Mouse (Mus musculus): Measurements from ENCODE around the gene Fbxw8.

- TF ChIP-seq CTCF (IDR thresholded peaks at IDR 0.05; ENCODE audit: low read depth, low read length) (no peak), GATA1 (IDR thresholded peaks at IDR 0.05; ENCODE audit: borderline replicate concordance, low read length) (no peak), GATA2 (IDR thresholded peaks at IDR 0.05; ENCODE audit: borderline replicate concordance, low read depth, low read length) (no peak), POLR2AphosphoS5 (IDR thresholded peaks at IDR 0.05; ENCODE audit: insufficient replicate concordance, low read depth, low read length) (no peak)
Observed at GRCm38 (mm10) chr5:118142471-118142870, 12.8 kb downstream of the Fbxw8 start.

Data from G1E (cell line).